Comparison of ENCODE assay signal across 19 mouse cellular contexts in genomic region chr1:165985186-165985585, GRCm38 (mm10). TPM values are rescaled to one million over a fixed set of nuclear protein-coding genes. Genes with fewer than 3 reads are reported as not detected.
DNase-seq lines count a peak whose midpoint lies in the region; ATAC-seq lines count a peak whose summit lies in the region.
"Had no signal": no experiment of that assay in that cellular context is flagged by ENCODE, and none has a peak within 500 bp of the region (broad histone marks: within the 10 kb centered on the region; RNA-seq: fewer than 3 reads in every experiment).

No protein-coding gene starts in this region.

- peak overlapping the region; percentile 49 for H3K27ac ChIP-seq in heart, embryonic 15.5 days
- H3K27ac ChIP-seq: embryonic facial prominence, embryonic 12.5 days; forebrain, embryonic 10.5 days; hindbrain, embryonic 12.5 days; limb, embryonic 10.5 days; lung, embryonic 15.5 days had no signal

- H3K9ac ChIP-seq in heart, embryonic 15.5 days = no peak overlapping the region
- H3K9ac ChIP-seq: embryonic facial prominence, embryonic 12.5 days; hindbrain, embryonic 12.5 days; lung, embryonic 15.5 days had no signal

- no peaks in the 10 kb centered on the region for H3K27me3 ChIP-seq in heart, embryonic 15.5 days
- H3K27me3 ChIP-seq: embryonic facial prominence, embryonic 12.5 days; hindbrain, embryonic 12.5 days; lung, embryonic 15.5 days had no signal

- intact Hi-C loops in heart, postnatal 25 days (cut with DNase I) = no loop called here

- WGBS in heart, embryonic 15.5 days = 28% methylated on average over 3 of the region's 3 CpGs

- H3K9me3 ChIP-seq in heart, embryonic 15.5 days (replicated peaks) = no peaks in the 10 kb centered on the region
- H3K9me3 ChIP-seq: embryonic facial prominence, embryonic 12.5 days; forebrain, embryonic 10.5 days; hindbrain, embryonic 12.5 days; limb, embryonic 10.5 days; lung, embryonic 15.5 days had no signal

- no peaks in the 10 kb centered on the region for H3K36me3 ChIP-seq in heart, embryonic 15.5 days
- H3K36me3 ChIP-seq: embryonic facial prominence, embryonic 12.5 days; hindbrain, embryonic 12.5 days; limb, embryonic 10.5 days; lung, embryonic 15.5 days had no signal

- no peak for DNase-seq in heart, postnatal 25 days (ENCODE audit: low spot score)
- DNase-seq in liver = peak; percentile 70
- DNase-seq in cerebellum, postnatal 25 days = no peak
- DNase-seq: adrenal gland, postnatal 10 days; cerebellum, postnatal 10 days; gastrocnemius, postnatal 25 days; kidney, adult 8-10 months; kidney, postnatal 4 days; layer of hippocampus, postnatal 36 days had no signal

- H3K4me2 ChIP-seq in heart, embryonic 15.5 days = no peak overlapping the region
- H3K4me2 ChIP-seq: embryonic facial prominence, embryonic 12.5 days; hindbrain, embryonic 12.5 days; lung, embryonic 15.5 days had no signal

- H3K4me1 ChIP-seq in heart, embryonic 15.5 days (replicated peaks) = peaks cover 14% of the 10 kb centered on the region
- H3K4me1 ChIP-seq: embryonic facial prominence, embryonic 12.5 days; forebrain, embryonic 10.5 days; limb, embryonic 10.5 days had no signal

- no peak overlapping the region for H3K4me3 ChIP-seq in heart, embryonic 15.5 days
- H3K4me3 ChIP-seq: embryonic facial prominence, embryonic 12.5 days; forebrain, embryonic 10.5 days; hindbrain, embryonic 12.5 days; limb, embryonic 10.5 days; lung, embryonic 15.5 days had no signal

- no peak for ATAC-seq in heart, embryonic 15.5 days (replicated peaks; ENCODE audit: insufficient number of reproducible peaks, insufficient read depth, low FRiP score, low read depth)
- ATAC-seq in common myeloid progenitor, adult 5-6 weeks (replicated peaks; ENCODE audit: low read depth, poor library complexity, severe bottlenecking) = peak; percentile 66
- peak; percentile 94 for ATAC-seq in megakaryocyte-erythroid progenitor cell, adult 5-6 weeks (replicated peaks; ENCODE audit: low FRiP score, low TSS enrichment, poor library complexity, severe bottlenecking)
- no peak for ATAC-seq in activated CD4-positive, CD25-positive, alpha-beta regulatory T cell, adult 4 months
- ATAC-seq: midbrain, embryonic 16.5 days had no signal

RNA-seq across cellular contexts. Expression of gene Pou2f1, which starts 17.3 kb away (rescaled TPM):
- polyA plus RNA-seq in heart, embryonic 15.5 days (2015; fragmentation: Nextera tagmentation; extraction: Ambion mirVana) = 8.4 and 11.4 TPM in 2 replicates
- total RNA-seq in heart, postnatal 25 days (2021) = 10 to 100 TPM; 11.8 to 13.0 TPM
- 15.9 and 25.9 TPM in 2 replicates for total RNA-seq in common myeloid progenitor, adult 5-6 weeks (2017)
- 28.8 and 37.0 TPM in 2 replicates for total RNA-seq in megakaryocyte-erythroid progenitor cell, adult 5-6 weeks (2014; fragmentation: Nextera tagmentation)
- 13.0 and 34.7 TPM in 2 replicates for total RNA-seq in megakaryocyte-erythroid progenitor cell, adult 5-6 weeks (2017)
- 10 to 100 TPM; 34.8 to 36.9 TPM for polyA plus RNA-seq in activated CD4-positive, CD25-positive, alpha-beta regulatory T cell, adult 4 months (2017; shearing (Covaris generic))

Comparison
In these comparisons a context has a peak if more than half of its experiments do, and no peak if none do; other contexts are left out.
1. ATAC-seq: peak in common myeloid progenitor, adult 5-6 weeks (single experiment) and megakaryocyte-erythroid progenitor cell, adult 5-6 weeks (single experiment); none in heart, embryonic 15.5 days (single experiment) and activated CD4-positive, CD25-positive, alpha-beta regulatory T cell, adult 4 months (single experiment).